Mouse (Mus musculus) limb, embryonic 10.5 days (tissue): ENCODE measurements at regions not wholly inside any gene's neighbourhood (a gene's known extent, or its start where the extent isn't known, plus 50 kb on each side); places are given as distances from the start of the nearest gene placed in this dataset.

Experiments used
- DNase-seq: peaks from one replicate; pipeline ENCODE4 v3.0.0-alpha.2; 2017; ENCODE audit warnings: low spot score
- H3K27ac ChIP-seq: fragments of 300-500 bp; sonication (generic); 2 replicates; pipeline ENCODE4 v1.5.1; 2016; ENCODE audit warnings: mild to moderate bottlenecking
- H3K27me3 ChIP-seq: fragments of 300-500 bp; sonication (generic); 2 replicates; pipeline ENCODE4 v1.6.1; 2016; ENCODE audit warnings: low read depth, mild to moderate bottlenecking; ENCODE audit not compliant: poor library complexity, severe bottlenecking
- H3K36me3 ChIP-seq: fragments of 300-500 bp; sonication (generic); 2 replicates; pipeline ENCODE4 v1.6.1; 2016; ENCODE audit warnings: mild to moderate bottlenecking, moderate library complexity
- H3K4me1 ChIP-seq: fragments of 300-500 bp; sonication (generic); 2 replicates; pipeline ENCODE4 v1.6.1; 2016
- H3K4me3 ChIP-seq: fragments of 300-500 bp; sonication (generic); 2 replicates; pipeline ENCODE4 v1.5.1; 2016; ENCODE audit warnings: mild to moderate bottlenecking, moderate library complexity
- H3K9me3 ChIP-seq: fragments of 300-500 bp; sonication (generic); replicated peaks from 2 replicates; pipeline ENCODE4 v1.6.1; 2016; ENCODE audit warnings: mild to moderate bottlenecking
- WGBS: fragments of 180-500 bp; shearing (Covaris S2); methylation state at CpG from one replicate; pipeline ENCODE4 v1.1.7; 2016; 5-methylcytosine and 5-hydroxymethylcytosine counted together

- Histone ChIP-seq H3K4me1 (peaks cover 19% of the 10 kb centered on the region), H3K4me3 (no peak overlapping the region), H3K36me3 (no peaks in the 10 kb centered on the region), H3K9me3 (no peaks in the 10 kb centered on the region), H3K27ac (no peak overlapping the region), H3K27me3 (no peaks in the 10 kb centered on the region)
- WGBS = 91% methylated on average over 4 of the region's 4 CpGs
- DNase-seq = no peak
Measured at GRCm38 (mm10) chr9:115545178-115545577, 235.0 kb upstream of the Stt3b start.

GRCm38 (mm10) chr9:115545792-115546191 is 235.6 kb upstream of the Stt3b start:
- no peak overlapping the region for H3K4me3 ChIP-seq
- no peaks in the 10 kb centered on the region for H3K9me3 ChIP-seq
- no peaks in the 10 kb centered on the region for H3K27me3 ChIP-seq
- H3K27ac ChIP-seq = no peak overlapping the region
- no peak for DNase-seq
- H3K4me1 ChIP-seq = peaks cover 19% of the 10 kb centered on the region
- 63% methylated on average over 2 of the region's 2 CpGs for WGBS
- H3K36me3 ChIP-seq = no peaks in the 10 kb centered on the region

- Histone ChIP-seq H3K4me1 (peaks cover 21% of the 10 kb centered on the region), H3K27ac (no peak overlapping the region), H3K27me3 (no peaks in the 10 kb centered on the region), H3K36me3 (no peaks in the 10 kb centered on the region), H3K9me3 (no peaks in the 10 kb centered on the region), H3K4me3 (no peak overlapping the region)
- DNase-seq = no peak
- WGBS = 73% methylated on average over 8 of the region's 8 CpGs
Measured at GRCm38 (mm10) chr9:115547625-115548325, 237.6 kb upstream of the Stt3b start.

- DNase-seq = no peak
- Histone ChIP-seq H3K4me1 (peaks cover 16% of the 10 kb centered on the region), H3K27ac (0 out of 2 replicates have a peak overlapping the region, but pooled peaks have one; percentile 53), H3K4me3 (no peak overlapping the region), H3K9me3 (no peaks in the 10 kb centered on the region), H3K27me3 (no peaks in the 10 kb centered on the region), H3K36me3 (no peaks in the 10 kb centered on the region)
- 56% methylated on average over 8 of the region's 8 CpGs for WGBS
Measured at GRCm38 (mm10) chr9:115548722-115549349, 238.6 kb upstream of the Stt3b start.

GRCm38 (mm10) chr9:115551080-115551479 is 240.9 kb upstream of the Stt3b start:
- WGBS = 88% methylated on average over 11 of the region's 11 CpGs
- no peak for DNase-seq
- no peak overlapping the region for H3K27ac ChIP-seq
- no peak overlapping the region for H3K4me3 ChIP-seq
- H3K36me3 ChIP-seq = no peaks in the 10 kb centered on the region
- H3K9me3 ChIP-seq = no peaks in the 10 kb centered on the region
- peaks cover 11% of the 10 kb centered on the region for H3K4me1 ChIP-seq
- no peaks in the 10 kb centered on the region for H3K27me3 ChIP-seq

- Histone ChIP-seq H3K4me3 (no peak overlapping the region), H3K36me3 (no peaks in the 10 kb centered on the region), H3K27ac (no peak overlapping the region), H3K9me3 (no peaks in the 10 kb centered on the region), H3K4me1 (peaks cover 9% of the 10 kb centered on the region), H3K27me3 (no peaks in the 10 kb centered on the region)
- DNase-seq = no peak
- WGBS = 86% methylated on average over 4 of the region's 4 CpGs
Measured at GRCm38 (mm10) chr9:115551501-115551900, 241.3 kb upstream of the Stt3b start.

- no peaks in the 10 kb centered on the region for H3K27me3 ChIP-seq
- no peak overlapping the region for H3K4me3 ChIP-seq
- H3K36me3 ChIP-seq = no peaks in the 10 kb centered on the region
- no peak overlapping the region for H3K27ac ChIP-seq
- H3K4me1 ChIP-seq = peaks cover 14% of the 10 kb centered on the region
- H3K9me3 ChIP-seq = no peaks in the 10 kb centered on the region
- WGBS = 85% methylated on average over 7 of the region's 7 CpGs
- DNase-seq = no peak
Measured at GRCm38 (mm10) chr9:115558131-115558530, 247.9 kb upstream of the Stt3b start.

- WGBS = 93% methylated on average over 5 of the region's 5 CpGs
- Histone ChIP-seq H3K9me3 (no peaks in the 10 kb centered on the region), H3K4me1 (peaks cover 27% of the 10 kb centered on the region), H3K27ac (no peak overlapping the region), H3K36me3 (no peaks in the 10 kb centered on the region), H3K4me3 (no peak overlapping the region), H3K27me3 (no peaks in the 10 kb centered on the region)
- DNase-seq = no peak
Measured at GRCm38 (mm10) chr9:115559521-115559920, 249.3 kb upstream of the Stt3b start.

GRCm38 (mm10) chr9:115561207-115561606 is 251.0 kb upstream of the Stt3b start:
- 94% methylated on average over 6 of the region's 6 CpGs for WGBS
- Histone ChIP-seq H3K36me3 (no peaks in the 10 kb centered on the region), H3K9me3 (no peaks in the 10 kb centered on the region), H3K4me1 (peaks cover 27% of the 10 kb centered on the region), H3K4me3 (no peak overlapping the region), H3K27me3 (no peaks in the 10 kb centered on the region), H3K27ac (no peak overlapping the region)
- no peak for DNase-seq

- no peak for DNase-seq
- no peaks in the 10 kb centered on the region for H3K27me3 ChIP-seq
- H3K9me3 ChIP-seq = no peaks in the 10 kb centered on the region
- 64% methylated on average over 4 of the region's 4 CpGs for WGBS
- H3K4me1 ChIP-seq = peaks cover 36% of the 10 kb centered on the region
- H3K4me3 ChIP-seq = no peak overlapping the region
- no peaks in the 10 kb centered on the region for H3K36me3 ChIP-seq
- H3K27ac ChIP-seq = peak overlapping the region; percentile 62; the same call in 1 of the 2 replicates
Measured at GRCm38 (mm10) chr9:115562783-115563182, 252.6 kb upstream of the Stt3b start.

- Histone ChIP-seq H3K36me3 (no peaks in the 10 kb centered on the region), H3K4me3 (no peak overlapping the region), H3K27me3 (no peaks in the 10 kb centered on the region), H3K4me1 (peaks cover 44% of the 10 kb centered on the region), H3K9me3 (no peaks in the 10 kb centered on the region), H3K27ac (peak overlapping the region; percentile 14; the same call in 1 of the 2 replicates)
- DNase-seq = no peak
- 63% methylated on average over 1 of the region's 1 CpGs for WGBS
Measured at GRCm38 (mm10) chr9:115564366-115564765, 254.1 kb upstream of the Stt3b start.

GRCm38 (mm10) chr9:115568693-115569334 is 258.6 kb upstream of the Stt3b start:
- H3K36me3 ChIP-seq = no peaks in the 10 kb centered on the region
- H3K27me3 ChIP-seq = no peaks in the 10 kb centered on the region
- DNase-seq = no peak
- H3K4me1 ChIP-seq = peaks cover 24% of the 10 kb centered on the region
- no peaks in the 10 kb centered on the region for H3K9me3 ChIP-seq
- H3K27ac ChIP-seq = no peak overlapping the region
- 68% methylated on average over 7 of the region's 7 CpGs for WGBS
- H3K4me3 ChIP-seq = no peak overlapping the region

GRCm38 (mm10) chr9:115570998-115571397 is 260.8 kb upstream of the Stt3b start:
- Histone ChIP-seq H3K4me3 (no peak overlapping the region), H3K36me3 (no peaks in the 10 kb centered on the region), H3K4me1 (peaks cover 17% of the 10 kb centered on the region), H3K9me3 (no peaks in the 10 kb centered on the region), H3K27ac (no peak overlapping the region), H3K27me3 (no peaks in the 10 kb centered on the region)
- 93% methylated on average over 4 of the region's 4 CpGs for WGBS
- DNase-seq = no peak
